ENCODE assay signal across 12 mouse cellular contexts in the genomic region with DNA sequence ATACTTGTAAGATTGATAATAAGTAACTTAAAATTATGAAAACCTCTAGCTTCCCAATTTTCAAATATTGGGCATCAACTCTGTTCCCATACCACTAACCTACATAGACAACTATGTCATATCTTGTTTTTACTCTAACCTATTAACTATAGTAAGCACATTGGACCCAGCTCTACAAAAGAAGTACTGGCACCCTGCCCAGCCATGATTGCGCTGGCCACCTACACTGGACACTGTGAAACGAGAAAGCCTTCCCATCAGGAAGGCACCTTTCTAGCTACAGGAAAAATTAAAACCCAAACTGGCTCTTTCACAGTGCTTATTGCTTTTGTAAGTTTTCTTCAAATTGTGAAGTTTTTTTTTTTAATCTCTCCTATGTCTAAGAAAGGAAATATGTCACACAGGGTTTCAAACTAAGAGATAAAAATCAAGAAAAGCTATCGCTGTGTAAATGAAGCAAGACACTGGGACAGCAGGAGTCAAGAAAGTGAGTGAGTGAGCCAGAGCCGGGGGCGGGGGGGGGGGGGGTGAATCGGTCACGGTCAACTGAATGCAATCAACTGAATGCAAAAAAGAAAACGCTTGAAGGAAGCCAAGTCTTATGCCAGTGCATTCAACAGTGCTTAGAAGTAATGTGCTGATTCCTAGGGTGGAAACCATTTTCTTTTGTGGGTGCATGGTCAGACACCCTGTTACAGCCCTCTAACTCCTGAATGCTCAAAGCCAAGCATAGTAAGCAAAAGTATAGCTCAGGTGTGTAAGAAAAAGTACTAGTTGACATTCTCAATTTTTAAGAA. TPM values are rescaled to one million over a fixed set of nuclear protein-coding genes. Genes with fewer than 3 reads are reported as not detected.
A peak's percentile ranks its signal among the peaks of the same experiment; 100 is the strongest.
DNase-seq lines count a peak whose midpoint lies in the region; ATAC-seq lines count a peak whose summit lies in the region.
"Had no signal": no experiment of that assay in that cellular context is flagged by ENCODE, and none has a peak within 500 bp of the region (broad histone marks: within the 10 kb centered on the region; RNA-seq: fewer than 3 reads in every experiment).

No protein-coding gene starts in this region.

- H3K4me2 ChIP-seq in hindbrain, embryonic 14.5 days (replicated peaks) = no peak overlapping the region
- no peak overlapping the region for H3K4me2 ChIP-seq in hindbrain, embryonic 13.5 days
- H3K4me2 ChIP-seq: heart, embryonic 15.5 days; stomach, embryonic 15.5 days had no signal

- H3K4me1 ChIP-seq in hindbrain, embryonic 14.5 days (replicated peaks; ENCODE audit: control insufficient read depth, insufficient read depth, low read length) = 0 out of 2 replicates have a peak, but pooled peaks cover 3% of the 10 kb centered on the region
- no peaks in the 10 kb centered on the region for H3K4me1 ChIP-seq in hindbrain, embryonic 13.5 days (replicated peaks)
- H3K4me1 ChIP-seq: heart, embryonic 15.5 days; stomach, embryonic 15.5 days had no signal

- no peak overlapping the region for H3K27ac ChIP-seq in hindbrain, embryonic 14.5 days
- H3K27ac ChIP-seq in hindbrain, embryonic 13.5 days = no peak overlapping the region
- H3K27ac ChIP-seq: heart, embryonic 15.5 days; stomach, embryonic 15.5 days had no signal

- WGBS in hindbrain, embryonic 14.5 days = 32% methylated on average over 8 of the region's 8 CpGs
- WGBS in hindbrain, embryonic 13.5 days = 31% methylated on average over 8 of the region's 8 CpGs

- DNase-seq in hindbrain, embryonic 14.5 days (ENCODE audit: low spot score) = no peak
- peak; percentile 10 for DNase-seq in right cerebral cortex, adult 18-20 months
- no peak for DNase-seq in right cerebral cortex, postnatal 25 days
- peak; percentile 60 to 82 for DNase-seq in cerebellum, postnatal 25 days
- DNase-seq in kidney, postnatal 4 days = peak; percentile 52 to 56
- DNase-seq in urinary bladder, postnatal 36 days (ENCODE audit: low spot score in 2 of 2) = no peak
- no peak for DNase-seq in spleen, adult 18-20 months
- DNase-seq: lung, adult 18-20 months had no signal

- H3K4me3 ChIP-seq in hindbrain, embryonic 14.5 days (replicated peaks; ENCODE audit: low read length) = no peak overlapping the region
- H3K4me3 ChIP-seq in hindbrain, embryonic 13.5 days = no peak overlapping the region
- H3K4me3 ChIP-seq: heart, embryonic 15.5 days; stomach, embryonic 15.5 days had no signal

- no peaks in the 10 kb centered on the region for H3K36me3 ChIP-seq in hindbrain, embryonic 14.5 days (replicated peaks; ENCODE audit: control insufficient read depth, insufficient read depth)
- H3K36me3 ChIP-seq in hindbrain, embryonic 13.5 days = no peaks in the 10 kb centered on the region
- H3K36me3 ChIP-seq: heart, embryonic 15.5 days; stomach, embryonic 15.5 days had no signal

- no peaks in the 10 kb centered on the region for H3K9me3 ChIP-seq in hindbrain, embryonic 14.5 days (ENCODE audit: control insufficient read depth, low read length)
- no peaks in the 10 kb centered on the region for H3K9me3 ChIP-seq in hindbrain, embryonic 13.5 days
- H3K9me3 ChIP-seq: heart, embryonic 15.5 days; stomach, embryonic 15.5 days had no signal

- no peaks in the 10 kb centered on the region for H3K27me3 ChIP-seq in hindbrain, embryonic 14.5 days (ENCODE audit: control insufficient read depth, insufficient read depth, low read length)
- 0 out of 2 replicates have a peak, but pooled peaks cover 5% of the 10 kb centered on the region for H3K27me3 ChIP-seq in hindbrain, embryonic 13.5 days
- H3K27me3 ChIP-seq: heart, embryonic 15.5 days; stomach, embryonic 15.5 days had no signal

- peak; percentile 24; the same call in 1 of the 2 replicates for ATAC-seq in hindbrain, embryonic 14.5 days (ENCODE audit: low FRiP score)
- ATAC-seq in hindbrain, embryonic 13.5 days (ENCODE audit: low FRiP score) = no peak
- ATAC-seq: CD4-positive, CD25-positive, alpha-beta regulatory T cell, adult 4 months had no signal

- H3K9ac ChIP-seq in hindbrain, embryonic 14.5 days = no peak overlapping the region
- H3K9ac ChIP-seq in hindbrain, embryonic 13.5 days = no peak overlapping the region
- H3K9ac ChIP-seq: heart, embryonic 15.5 days; stomach, embryonic 15.5 days had no signal

RNA-seq across cellular contexts. Expression of gene Reps2, which starts 52.2 kb away (rescaled TPM):
- 3.7 and 3.8 TPM in 2 replicates for polyA plus RNA-seq in hindbrain, embryonic 14.5 days (2014; fragmentation: Nextera tagmentation; extraction: Ambion mirVana)
- 1.7 and 1.9 TPM in 2 replicates for polyA plus RNA-seq in hindbrain, embryonic 13.5 days (2015; fragmentation: Nextera tagmentation; extraction: Ambion mirVana)
- polyA plus RNA-seq: CD4-positive, CD25-positive, alpha-beta regulatory T cell, adult 4 months had no signal

Comparison
In these comparisons a context has a peak if more than half of its experiments do, and no peak if none do; other contexts are left out.
1. DNase-seq: peak in right cerebral cortex, adult 18-20 months (single experiment), cerebellum, postnatal 25 days (2 of 2) and kidney, postnatal 4 days (2 of 2); none in hindbrain, embryonic 14.5 days (single experiment), right cerebral cortex, postnatal 25 days (single experiment), urinary bladder, postnatal 36 days (0 of 2) and spleen, adult 18-20 months (0 of 2).